Mouse (Mus musculus) lung, postnatal 10 days (tissue): ENCODE results near the gene U2af1l4.

Source experiments
- DNase-seq: peaks from one replicate; pipeline ENCODE4 v3.0.0; 2021

The U2af1l4 gene

DNA sequence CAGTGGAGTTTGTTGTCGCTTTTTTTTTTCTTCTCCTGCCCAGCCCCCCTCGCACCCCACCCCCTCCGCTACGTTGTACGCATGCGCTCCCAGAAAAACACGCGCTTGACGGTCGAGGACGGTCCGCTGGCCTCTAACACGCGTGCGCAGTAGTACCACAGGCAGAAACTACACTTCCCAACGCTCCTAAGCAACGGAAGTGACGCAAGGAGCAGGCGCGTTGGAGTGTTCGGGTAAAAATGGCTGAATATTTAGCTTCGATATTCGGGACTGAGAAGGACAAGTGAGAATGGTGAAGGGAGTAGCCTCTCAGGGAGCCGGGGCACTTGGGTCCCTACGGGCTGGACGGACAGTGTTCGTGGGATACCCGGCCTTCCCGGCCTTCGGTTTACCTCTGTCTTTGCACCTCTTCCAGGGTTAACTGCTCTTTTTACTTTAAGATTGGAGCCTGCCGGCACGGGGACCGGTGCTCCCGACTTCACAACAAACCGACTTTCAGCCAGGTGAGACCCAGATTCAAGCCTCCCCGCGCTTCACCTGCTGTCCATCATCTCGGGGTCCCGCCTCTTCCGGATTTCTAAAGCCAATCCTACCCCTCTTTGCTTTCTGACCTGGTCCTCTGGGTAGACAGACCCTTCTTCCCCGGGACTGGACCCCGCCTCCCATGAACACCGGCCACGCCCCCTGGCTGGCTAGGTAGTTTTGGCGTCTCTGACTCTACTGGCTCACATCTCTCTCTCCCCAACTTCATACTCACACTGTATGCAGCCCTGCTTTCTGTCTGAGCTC lies at the start of gene U2af1l4, which contains the start of the genes Gm49396 and Psenen:
TSS of gene U2af1l4 (plus strand) at position 185 of the 789 bp plus-strand sequence.
TSS of gene Gm49396 (plus strand) at position 228 of the 789 bp plus-strand sequence.
TSS of gene Psenen (minus strand) at position 511 of the 789 bp plus-strand sequence.
- DNase-seq: peak; percentile 98

- DNase-seq: no peak
Measured at GRCm38 (mm10) chr7:30515003-30515760, 47.9 kb upstream of the U2af1l4 start.

DNA sequence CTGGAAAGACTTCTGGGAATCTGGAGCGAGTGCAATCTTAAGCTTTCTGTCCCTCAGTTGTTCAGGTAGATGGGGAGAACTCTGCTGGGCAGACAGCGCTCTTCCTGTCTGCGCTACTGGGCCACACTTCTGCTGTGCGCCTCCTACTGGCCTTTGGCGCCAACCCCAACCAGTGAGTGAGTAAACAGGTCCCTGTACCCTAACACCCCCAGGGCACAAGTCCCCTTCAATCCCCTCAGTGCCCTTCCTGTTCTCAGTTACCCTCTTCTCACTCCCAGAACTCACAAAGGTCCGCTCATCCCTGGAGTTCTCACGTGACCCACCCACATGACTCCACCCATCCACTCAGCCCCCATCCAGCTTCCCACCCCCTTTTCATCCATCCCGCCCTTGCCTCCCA lies 44.8 kb upstream of the U2af1l4 start:
- no peak for DNase-seq

DNA sequence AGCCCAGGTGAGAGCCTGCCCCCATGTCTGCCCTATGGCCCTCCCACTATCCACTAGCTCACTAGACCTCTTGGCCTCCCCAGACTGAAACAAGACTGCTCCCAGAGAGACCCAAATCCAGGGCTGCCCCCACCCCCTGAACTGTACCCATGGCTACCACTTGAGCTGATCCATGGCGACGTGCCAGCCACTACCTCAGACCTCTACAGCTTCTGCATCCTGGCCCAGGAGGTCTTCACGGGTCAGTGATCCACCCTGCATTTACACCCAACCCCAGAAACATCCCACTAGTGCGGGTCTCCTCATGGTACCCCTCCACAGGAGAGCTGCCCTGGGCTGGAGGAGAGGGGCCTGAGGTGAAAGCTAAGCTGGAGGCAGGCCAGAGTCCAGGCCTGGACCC lies 42.7 kb upstream of the U2af1l4 start:
- no peak for DNase-seq

- DNase-seq: no peak
Measured at GRCm38 (mm10) chr7:30520856-30521255, 42.2 kb upstream of the U2af1l4 start.

- DNase-seq: no peak
Measured at GRCm38 (mm10) chr7:30522871-30523270, 40.2 kb upstream of the U2af1l4 start.

GRCm38 (mm10) chr7:30524487-30524886 lies 38.6 kb upstream of the U2af1l4 start:
- no peak for DNase-seq

GRCm38 (mm10) chr7:30525954-30526353 lies 37.1 kb upstream of the U2af1l4 start:
- peak; percentile 61 for DNase-seq

DNA sequence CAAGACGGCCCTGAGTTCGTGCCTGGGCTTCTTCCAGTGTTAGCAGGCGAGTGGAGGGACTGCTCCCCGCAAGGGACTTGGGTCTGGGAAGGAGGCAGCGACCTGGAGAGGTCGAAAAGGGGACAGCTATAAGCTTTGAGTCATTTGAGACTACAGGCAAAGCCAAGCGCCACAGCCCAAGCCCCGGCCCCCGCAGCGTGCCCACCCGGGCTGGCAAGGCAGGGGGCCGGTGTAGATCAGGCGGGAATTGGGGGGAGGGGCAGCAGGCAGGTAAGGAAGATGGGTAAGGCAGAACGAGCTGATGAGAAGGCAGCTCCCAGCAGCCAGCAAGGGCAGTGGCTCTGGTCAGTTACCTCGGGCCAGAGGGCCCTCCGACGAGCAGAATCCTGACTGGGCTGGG lies 36.7 kb upstream of the U2af1l4 start:
- no peak for DNase-seq

- no peak for DNase-seq
Measured at GRCm38 (mm10) chr7:30526981-30527380, 36.1 kb upstream of the U2af1l4 start.

DNA sequence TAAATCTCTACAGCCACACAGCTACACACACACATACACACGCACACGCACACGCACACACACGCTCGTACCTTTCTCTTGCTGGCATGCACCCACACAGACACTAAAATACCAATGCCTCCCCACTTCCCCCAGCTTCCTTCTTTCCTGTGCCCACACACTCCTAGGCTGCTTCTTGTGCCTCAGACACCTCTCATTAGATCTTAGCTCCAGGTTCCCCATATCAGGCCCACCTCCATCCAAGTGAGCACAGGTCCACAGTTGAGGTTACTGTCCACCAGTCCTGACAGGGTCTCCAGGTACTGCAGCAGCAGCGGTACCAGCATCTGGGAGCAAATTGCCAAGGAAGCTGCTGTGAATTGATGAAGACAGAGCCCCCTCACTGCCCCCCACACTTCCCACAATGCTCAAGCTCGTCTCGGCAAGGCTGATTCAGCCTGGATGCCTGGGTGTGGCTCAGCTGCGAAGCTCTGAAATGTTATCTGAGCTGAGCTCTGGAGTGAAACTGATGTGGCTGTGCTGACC lies 31.7 kb upstream of the U2af1l4 start:
- DNase-seq: no peak

- DNase-seq: no peak
Measured at GRCm38 (mm10) chr7:30532931-30533330, 30.2 kb upstream of the U2af1l4 start.

DNA sequence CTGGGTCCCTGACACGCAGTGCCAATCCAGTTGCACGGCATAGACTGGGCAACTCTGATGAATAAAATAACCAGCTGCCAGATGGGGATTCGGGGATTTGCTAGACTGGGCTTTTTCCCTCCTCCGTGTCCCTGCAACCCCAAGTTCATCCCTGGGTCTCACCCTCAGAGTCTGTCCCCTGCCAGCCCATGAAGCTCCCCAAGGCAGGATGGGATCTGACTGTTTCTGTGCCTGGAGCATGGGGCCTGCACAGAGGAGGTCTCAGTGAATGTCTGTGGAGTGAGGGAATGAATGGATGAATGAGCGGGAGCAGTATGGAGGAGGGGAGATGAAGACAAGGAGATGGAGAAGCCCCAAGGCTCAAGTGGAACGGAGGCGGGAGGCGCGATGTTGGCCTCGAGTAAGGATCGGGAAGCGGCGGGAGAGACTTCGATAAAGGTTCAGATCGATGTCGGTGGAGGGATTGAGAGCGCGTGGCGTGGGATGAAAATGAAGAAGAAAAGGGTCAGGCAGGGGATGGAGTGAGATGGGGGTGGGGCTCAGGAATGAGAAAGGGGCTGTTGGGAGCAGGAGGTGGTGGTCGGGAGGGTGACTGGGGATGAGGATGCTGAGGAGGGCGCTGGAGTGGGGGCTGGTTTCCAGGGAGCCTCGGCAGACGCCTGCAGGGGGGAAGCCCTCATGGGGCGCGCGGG lies 29.0 kb upstream of the U2af1l4 start:
- no peak for DNase-seq

- peak; percentile 97 for DNase-seq
Measured at GRCm38 (mm10) chr7:30534633-30535577, 28.2 kb upstream of the U2af1l4 start, which contains the start of gene Arhgap33. Gene Arhgap33, minus strand, starts transcription at chr7:30535060.

- DNase-seq: no peak
Measured at GRCm38 (mm10) chr7:30540572-30540971, 22.5 kb upstream of the U2af1l4 start.

DNA sequence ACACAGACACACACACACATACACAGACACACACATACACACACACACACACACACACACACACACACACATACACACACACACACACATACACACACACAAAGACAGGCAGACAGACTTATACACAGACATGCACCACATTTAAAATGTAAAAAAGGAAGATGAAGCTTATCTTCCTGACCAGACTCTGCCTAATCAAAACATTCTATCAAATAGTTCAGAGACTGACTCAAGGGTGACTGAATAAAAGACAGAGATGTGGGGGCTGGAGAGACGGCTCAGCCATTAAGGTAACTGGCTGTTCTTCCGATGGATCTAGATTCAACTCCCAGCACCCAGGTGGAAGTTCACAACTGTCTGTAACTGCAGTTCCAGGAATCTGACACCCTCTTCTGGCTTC lies 18.8 kb upstream of the U2af1l4 start:
- DNase-seq: no peak

GRCm38 (mm10) chr7:30549880-30550279 lies 13.2 kb upstream of the U2af1l4 start:
- no peak for DNase-seq

DNA sequence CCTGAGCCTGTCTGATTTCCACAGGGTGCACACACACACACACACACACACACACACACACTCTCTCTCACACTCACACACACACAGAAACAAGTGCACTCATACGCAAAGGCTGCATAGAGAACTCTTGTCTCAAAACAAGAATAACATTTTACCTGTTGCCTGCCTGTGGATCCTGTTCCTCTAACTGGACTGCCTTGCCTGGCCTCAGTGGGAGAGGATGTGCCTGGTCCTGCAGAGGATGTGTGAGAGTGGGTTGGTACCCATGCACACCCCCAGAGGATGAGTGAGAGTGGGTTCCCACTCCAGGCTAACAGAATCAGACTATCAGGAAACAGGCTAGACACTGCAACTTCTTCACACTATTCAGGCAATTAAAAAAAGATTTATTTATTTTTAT lies 12.5 kb upstream of the U2af1l4 start:
- no peak for DNase-seq

GRCm38 (mm10) chr7:30551445-30552101 lies 11.5 kb upstream of the U2af1l4 start:
- DNase-seq: peak; percentile 80

DNA sequence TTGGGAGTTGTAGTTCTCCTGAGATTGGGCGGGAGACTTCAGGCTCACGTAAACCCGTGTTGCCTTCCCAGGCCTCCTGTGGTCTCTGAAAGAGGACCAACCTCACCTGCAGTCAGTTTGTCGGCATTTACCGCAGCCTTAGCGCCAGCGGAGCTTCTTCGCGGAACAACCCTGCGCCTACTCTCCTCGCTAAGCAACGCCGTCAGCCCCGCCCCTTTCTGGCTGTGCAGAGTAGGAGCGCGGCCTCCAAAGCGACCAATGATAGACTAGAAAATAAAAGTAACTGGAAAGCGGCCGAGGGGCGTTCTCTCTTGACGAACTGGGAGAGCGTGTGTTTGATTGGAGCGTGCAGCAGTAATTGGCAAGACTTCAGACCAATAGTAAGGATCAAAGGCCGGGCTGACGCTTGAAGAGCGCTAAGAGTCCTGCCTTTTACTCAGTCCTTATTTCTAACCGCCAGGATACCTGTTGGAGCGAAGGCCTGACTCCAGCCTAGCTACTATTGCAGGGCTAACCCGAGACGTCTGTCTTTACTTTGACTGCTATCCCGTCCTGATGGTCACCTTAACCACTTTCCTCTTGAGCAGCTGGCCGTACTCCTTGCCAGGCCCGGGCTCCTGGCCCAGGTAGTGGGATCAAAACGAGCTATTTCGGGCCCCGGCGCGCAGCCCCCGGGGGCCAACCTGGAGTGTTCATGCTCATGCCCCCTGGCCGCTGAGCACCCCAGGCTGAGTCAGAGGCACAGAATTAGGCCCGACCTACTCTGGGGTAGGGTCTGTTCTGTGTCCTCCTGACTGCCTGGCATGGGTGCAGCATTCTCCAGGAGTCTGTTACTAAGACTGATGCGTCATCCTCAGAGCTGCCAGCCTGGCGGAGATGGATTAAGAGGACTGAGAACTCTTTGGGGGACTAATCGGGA lies 10.7 kb upstream of the U2af1l4 start, which contains the start of the genes Hspb6 and Proser3:
TSS of gene Hspb6 (plus strand) at position 77 of the 919 bp plus-strand sequence.
TSS of gene Proser3 (minus strand) at position 198 of the 919 bp plus-strand sequence.
- peak; percentile 99 for DNase-seq
